Mouse (Mus musculus) MEL (cell line): ENCODE data around the gene Fbxw8. TPM values are rescaled to one million over a fixed set of nuclear protein-coding genes. Genes with fewer than 3 reads are reported as not detected.

Experiments
- DNase-seq: peaks from one replicate; pipeline ENCODE4 v3.0.0; 2011; ENCODE audit warnings: low read depth, low spot score
- H3K27ac ChIP-seq: 2 replicates; pipeline ENCODE4 v1.5.1; 2012; ENCODE audit warnings: low read depth, mild to moderate bottlenecking, control low read depth, low read length, moderate library complexity; ENCODE audit not compliant: control insufficient read depth
- H3K27me3 ChIP-seq, 2 experiments: fragments of 150-350 bp in 1 of 2; sonication (generic) in 1 of 2; 2 replicates each; pipeline ENCODE4 v1.6.1; 2012; ENCODE audit warnings: low read length in 2 of 2, mild to moderate bottlenecking in 2 of 2, improper control_type of control experiment in 1 of 2, moderate library complexity in 1 of 2; ENCODE audit not compliant: insufficient read depth in 2 of 2, control insufficient read depth in 1 of 2
- H3K36me3 ChIP-seq, 2 experiments: 2 replicates each; pipeline ENCODE4 v1.6.1; 2012 to 2014; ENCODE audit warnings: low read length in 2 of 2, improper control_type of control experiment in 1 of 2, inconsistent platforms in 1 of 2, mild to moderate bottlenecking in 1 of 2; ENCODE audit not compliant: insufficient read depth in 2 of 2, control insufficient read depth in 1 of 2
- H3K4me1 ChIP-seq, 2 experiments: fragments of 150-350 bp in 1 of 2; sonication (generic) in 1 of 2; 2 replicates each; pipeline ENCODE4 v1.6.1; 2012; ENCODE audit warnings: low read length in 2 of 2, improper control_type of control experiment in 1 of 2, mild to moderate bottlenecking in 1 of 2; ENCODE audit not compliant: insufficient read depth in 2 of 2, control insufficient read depth in 1 of 2
- H3K4me3 ChIP-seq, 2 experiments: fragments of 150-350 bp in 1 of 2; sonication (generic) in 1 of 2; 2 replicates each; pipeline ENCODE4 v1.5.1; 2012; ENCODE audit warnings: low read depth in 2 of 2, low read length in 2 of 2, mild to moderate bottlenecking in 2 of 2, moderate library complexity in 2 of 2, control low read depth in 1 of 2, improper control_type of control experiment in 1 of 2; ENCODE audit not compliant: control insufficient read depth in 1 of 2, insufficient read depth in 1 of 2
- H3K79me2 ChIP-seq: 2 replicates; pipeline ENCODE4 v1.6.1; 2012; ENCODE audit warnings: mild to moderate bottlenecking, low read length, moderate library complexity; ENCODE audit not compliant: control insufficient read depth, poor library complexity, insufficient read depth
- H3K9ac ChIP-seq: 2 replicates; pipeline ENCODE4 v1.6.1; 2012; ENCODE audit warnings: low read depth, mild to moderate bottlenecking, control low read depth, low read length, moderate library complexity; ENCODE audit not compliant: control insufficient read depth, poor library complexity, severe bottlenecking
- H3K9me3 ChIP-seq: fragments of 150-350 bp; sonication (generic); replicated peaks from 2 replicates; pipeline ENCODE4 v1.6.1; 2012; ENCODE audit warnings: mild to moderate bottlenecking, low read length, improper control_type of control experiment, moderate library complexity; ENCODE audit not compliant: insufficient read depth
- CTCF ChIP-seq, 3 experiments: IDR thresholded peaks in 2 of 3; conservative IDR thresholded peaks in 1 of 3; 2 replicates each; pipeline ENCODE4 v1.5.1; 2011 to 2012; ENCODE audit warnings: low read length in 3 of 3, low read depth in 2 of 3, mild to moderate bottlenecking in 2 of 3, improper control_type of control experiment in 1 of 3, inconsistent platforms in 1 of 3, mixed read lengths in 1 of 3, moderate library complexity in 1 of 3; ENCODE audit not compliant: control insufficient read depth in 1 of 3, insufficient read depth in 1 of 3, poor library complexity in 1 of 3, severe bottlenecking in 1 of 3
- E2F4 ChIP-seq: IDR thresholded peaks from 2 replicates; pipeline ENCODE4 v1.6.1; 2011; ENCODE audit warnings: low read depth, low read length, improper control_type of control experiment, borderline replicate concordance
- MAX ChIP-seq: IDR thresholded peaks from 2 replicates; pipeline ENCODE4 v1.6.1; 2011; ENCODE audit warnings: low read length, improper control_type of control experiment
- MAZ ChIP-seq: IDR thresholded peaks from 2 replicates; pipeline ENCODE4 v1.6.1; 2012; ENCODE audit warnings: low read depth, mild to moderate bottlenecking, inconsistent platforms, low read length, improper control_type of control experiment
- MYB ChIP-seq: IDR thresholded peaks from 2 replicates; pipeline ENCODE4 v1.6.1; 2011; ENCODE audit warnings: mild to moderate bottlenecking, low read depth, low read length, improper control_type of control experiment
- NRF1 ChIP-seq: IDR thresholded peaks from 2 replicates; pipeline ENCODE4 v1.6.1; 2014; ENCODE audit warnings: low read depth, mild to moderate bottlenecking, inconsistent platforms, low read length, improper control_type of control experiment, moderate library complexity; ENCODE audit not compliant: poor library complexity, insufficient read depth, severe bottlenecking
- RCOR1 ChIP-seq: IDR thresholded peaks from 2 replicates; pipeline ENCODE4 v1.6.1; 2012; ENCODE audit warnings: low read depth, mild to moderate bottlenecking, inconsistent platforms, low read length, improper control_type of control experiment
- SIN3A ChIP-seq: IDR thresholded peaks from 2 replicates; pipeline ENCODE4 v1.6.1; 2012; ENCODE audit warnings: low read length, improper control_type of control experiment, inconsistent platforms
- TCF12 ChIP-seq: IDR thresholded peaks from 2 replicates; pipeline ENCODE4 v1.6.1; 2014; ENCODE audit warnings: low read depth, mild to moderate bottlenecking, inconsistent platforms, low read length, improper control_type of control experiment, moderate library complexity
- ZNF384 ChIP-seq: IDR thresholded peaks from 2 replicates; pipeline ENCODE4 v1.6.1; 2012; ENCODE audit warnings: low read depth, mild to moderate bottlenecking, inconsistent platforms, low read length, improper control_type of control experiment
- polyA plus RNA-seq, 2 experiments: library from polyadenylated mRNA; stranded (reverse) in 1 of 2; unstranded in 1 of 2; fragments of >175 nt in 1 of 2; fragments of >200 nt in 1 of 2; gene quantifications; 2 replicates each; pipeline versions ENCODE4 v1.2.1 to v1.2.4; 2012; ENCODE audit warnings: low replicate concordance in 2 of 2, low read depth in 1 of 2; ENCODE audit not compliant: insufficient read length in 2 of 2, insufficient read depth in 1 of 2, missing spikeins in 1 of 2
- total RNA-seq: library from RNA; depleted of rRNA; stranded (reverse); fragments of 300-350 nt; gene quantifications from 2 replicates; pipeline ENCODE4 v1.2.3, GENCODE M21; 2012

The Fbxw8 gene
- total and polyA plus RNA-seq, 3 experiments: 49.9 to 57.4 (median 52.5) TPM

DNA sequence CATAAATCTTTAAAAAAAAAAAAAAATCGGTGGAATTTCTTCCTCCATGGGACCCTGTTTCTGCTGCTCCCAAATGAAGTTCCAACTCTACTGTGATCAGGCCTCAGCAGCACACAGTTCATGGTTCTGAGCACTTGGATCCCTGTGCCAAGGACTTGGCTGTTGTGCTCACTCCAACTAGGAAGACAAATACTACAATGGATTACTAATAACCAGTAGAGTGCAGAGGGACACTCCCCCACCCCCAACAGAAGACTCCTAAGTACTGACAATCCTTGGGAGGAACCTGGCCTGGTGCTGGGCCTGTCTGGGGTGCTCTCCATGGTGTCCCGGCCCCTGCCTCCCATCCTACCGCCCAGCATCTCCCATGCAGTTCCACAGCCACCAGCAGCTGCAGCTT, 36.9 kb downstream of the Fbxw8 start:
- no peaks in the 10 kb centered on the region for H3K9me3 ChIP-seq
- H3K9ac ChIP-seq: no peak overlapping the region
- no peak overlapping the region for H3K4me3 ChIP-seq
- DNase-seq: no peak
- H3K27ac ChIP-seq: no peak overlapping the region
- H3K27me3 ChIP-seq: no peaks in the 10 kb centered on the region
- H3K36me3 ChIP-seq: no peaks in the 10 kb centered on the region; a peak in 2 of 4 replicates
- TF ChIP-seq MAZ (no peak), SIN3A (no peak)
- H3K79me2 ChIP-seq: no peaks in the 10 kb centered on the region
- no peaks in the 10 kb centered on the region for H3K4me1 ChIP-seq

DNA sequence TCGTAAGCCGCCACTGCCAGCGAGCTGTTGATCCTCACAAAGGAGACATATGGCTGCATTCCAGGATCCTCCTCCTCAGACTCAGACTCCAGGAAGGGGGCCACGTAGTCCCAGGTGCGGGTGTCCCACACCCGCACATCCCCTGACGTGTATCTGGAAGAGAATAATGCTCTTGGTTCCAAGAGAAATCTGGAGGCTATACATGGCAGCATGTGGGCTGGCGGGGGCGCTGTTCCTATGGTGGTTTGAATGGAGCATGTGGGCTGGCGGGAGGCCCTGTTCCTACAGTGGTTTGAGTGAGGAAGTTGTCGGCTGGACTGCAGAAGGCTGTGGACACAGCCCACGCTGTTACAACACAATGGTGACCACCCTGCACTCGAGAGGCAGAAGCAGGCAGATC, 41.6 kb downstream of the Fbxw8 start:
- H3K9ac ChIP-seq: no peak overlapping the region
- no peak overlapping the region for H3K27ac ChIP-seq
- no peak for DNase-seq
- no peaks in the 10 kb centered on the region for H3K4me1 ChIP-seq
- no peak for TF ChIP-seq E2F4
- TF ChIP-seq MYB: no peak
- peak in 2 of 3 experiments; percentile 2 to 30; a peak in 2 of 6 replicates for TF ChIP-seq CTCF (IDR thresholded peaks at IDR 0.05 in 2 of 3, conservative IDR thresholded peaks at IDR 0.05 in 1 of 3; ENCODE audit: control insufficient read depth in 1 of 3, insufficient read depth in 1 of 3, low read depth in 2 of 3, low read length in 3 of 3, poor library complexity in 1 of 3, severe bottlenecking in 1 of 3)
- no peaks in the 10 kb centered on the region for H3K27me3 ChIP-seq
- H3K36me3 ChIP-seq: no peaks in the 10 kb centered on the region; a peak in 1 of 4 replicates
- no peaks in the 10 kb centered on the region for H3K9me3 ChIP-seq
- H3K79me2 ChIP-seq: no peaks in the 10 kb centered on the region
- no peak overlapping the region for H3K4me3 ChIP-seq

DNA sequence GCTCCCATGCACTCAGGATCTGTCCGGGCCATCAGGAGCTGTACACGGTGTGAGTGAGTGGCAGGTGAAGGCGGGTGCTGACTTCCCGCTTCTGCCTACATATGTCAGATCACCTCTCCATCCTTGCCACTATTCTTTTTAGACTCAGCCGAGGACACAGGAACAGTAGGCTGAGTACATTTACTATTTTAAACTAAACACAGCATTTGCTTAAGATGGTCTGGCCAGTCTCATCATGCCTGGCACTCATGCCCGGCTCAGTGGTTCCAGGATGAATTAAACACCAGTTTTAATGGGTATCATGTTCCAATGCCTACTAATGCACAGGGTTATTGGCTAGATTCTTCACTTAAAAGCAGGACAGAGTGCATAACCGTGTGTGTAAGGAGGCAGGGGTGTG, 42.2 kb downstream of the Fbxw8 start:
- H3K9ac ChIP-seq: no peak overlapping the region
- no peaks in the 10 kb centered on the region for H3K79me2 ChIP-seq
- no peak overlapping the region for H3K4me3 ChIP-seq
- H3K27me3 ChIP-seq: no peaks in the 10 kb centered on the region
- no peaks in the 10 kb centered on the region; a peak in 1 of 4 replicates for H3K36me3 ChIP-seq
- no peak for TF ChIP-seq ZNF384
- TF ChIP-seq TCF12: no peak
- TF ChIP-seq E2F4: no peak
- TF ChIP-seq MAX: no peak
- TF ChIP-seq NRF1: no peak
- no peak for TF ChIP-seq RCOR1
- no peaks in the 10 kb centered on the region for H3K9me3 ChIP-seq
- DNase-seq: no peak
- no peak overlapping the region for H3K27ac ChIP-seq
- no peaks in the 10 kb centered on the region for H3K4me1 ChIP-seq
